Mouse (Mus musculus) midbrain, embryonic 14.5 days (tissue): Measurements from ENCODE around the gene Hmgcs1. TPM values are rescaled to one million over a fixed set of nuclear protein-coding genes. Genes with fewer than 3 reads are reported as not detected.

Experiments
- ATAC-seq: fragments of 200-750 bp; cut with Nextera tagmentation; 2 replicates; pipeline ENCODE4 v1.8.0; 2017; ENCODE audit warnings: moderate number of reproducible peaks, moderate library complexity; ENCODE audit not compliant: low FRiP score, low TSS enrichment
- DNase-seq: peaks from one replicate; pipeline ENCODE4 v3.0.0-alpha.2; 2015
- H3K27ac ChIP-seq: fragments of 300-500 bp; sonication (generic); replicated peaks from 2 replicates; pipeline ENCODE4 v1.5.1; 2014; ENCODE audit warnings: mild to moderate bottlenecking, low read depth, low read length, moderate library complexity
- H3K27me3 ChIP-seq: fragments of 300-500 bp; sonication (generic); 2 replicates; pipeline ENCODE4 v1.6.1; 2014; ENCODE audit warnings: low read length, control low read depth, mixed read lengths; ENCODE audit not compliant: control insufficient read depth, insufficient read depth
- H3K36me3 ChIP-seq: fragments of 300-500 bp; sonication (generic); 2 replicates; pipeline ENCODE4 v1.6.1; 2014; ENCODE audit warnings: low read length, control low read depth; ENCODE audit not compliant: control insufficient read depth, insufficient read depth
- H3K4me1 ChIP-seq: fragments of 300-500 bp; sonication (generic); 2 replicates; pipeline ENCODE4 v1.6.1; 2014; ENCODE audit warnings: mild to moderate bottlenecking, antibody characterized with exemption, low read length, control low read depth; ENCODE audit not compliant: control insufficient read depth, insufficient read depth
- H3K4me2 ChIP-seq: fragments of 300-500 bp; sonication (generic); 2 replicates; pipeline ENCODE4 v1.6.1; 2014; ENCODE audit warnings: mild to moderate bottlenecking, low read length, moderate library complexity
- H3K4me3 ChIP-seq: fragments of 300-500 bp; sonication (generic); replicated peaks from 2 replicates; pipeline ENCODE4 v1.5.1; 2014; ENCODE audit warnings: low read depth, low read length
- H3K9ac ChIP-seq: fragments of 300-500 bp; sonication (generic); replicated peaks from 2 replicates; pipeline ENCODE4 v1.6.1; 2014; ENCODE audit warnings: mild to moderate bottlenecking, low read length, moderate library complexity
- H3K9me3 ChIP-seq: fragments of 300-500 bp; sonication (generic); 2 replicates; pipeline ENCODE4 v1.6.1; 2016; ENCODE audit warnings: low read length, control low read depth, mixed read lengths; ENCODE audit not compliant: control insufficient read depth
- WGBS: fragments of 180-500 bp; shearing (Covaris S2); extraction: QIAGEN DNeasy Blood & Tissue Kit; methylation state at CpG from one replicate; pipeline ENCODE4 v1.1.7; 2014; 5-methylcytosine and 5-hydroxymethylcytosine counted together
- polyA plus RNA-seq: library from polyadenylated mRNA; unstranded; fragments of >200 nt; fragmentation: Nextera tagmentation; extraction: Ambion mirVana; gene quantifications from 2 replicates; pipeline ENCODE4 v1.2.1, GENCODE M21; 2014

Hmgcs1 gene
- polyA plus RNA-seq, 1 experiment from 2014 or later = 511 TPM

- no peak overlapping the region for H3K9ac ChIP-seq
- peaks cover 77% of the 10 kb centered on the region for H3K36me3 ChIP-seq
- no peak overlapping the region for H3K4me3 ChIP-seq
- H3K4me2 ChIP-seq = no peak overlapping the region
- DNase-seq (no peak), ATAC-seq (no peak)
- H3K27ac ChIP-seq = no peak overlapping the region
- no peaks in the 10 kb centered on the region for H3K9me3 ChIP-seq
- WGBS = 93% methylated on average over 8 of the region's 8 CpGs
- no peaks in the 10 kb centered on the region for H3K27me3 ChIP-seq
- H3K4me1 ChIP-seq = no peaks in the 10 kb centered on the region
These were observed 19.4 kb downstream of the Hmgcs1 start for GRCm38 (mm10) chr13:119709388-119710267.

DNA sequence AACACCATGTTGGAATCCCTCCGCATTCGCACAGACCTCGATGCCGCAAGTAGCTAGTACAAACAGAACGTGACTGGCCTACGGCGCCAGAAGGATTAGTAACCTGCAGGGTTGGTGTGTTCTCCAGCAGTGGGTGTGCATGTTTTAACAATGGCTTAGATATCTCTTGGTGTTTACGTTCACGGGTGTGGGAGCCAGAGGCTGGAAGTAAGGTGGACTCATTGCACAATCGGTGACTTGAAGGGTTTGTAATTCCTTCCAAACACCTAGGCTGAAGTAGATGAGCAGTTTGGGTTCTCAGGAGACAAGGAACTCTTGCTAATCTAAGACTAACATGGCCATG, 20.1 kb downstream of the Hmgcs1 start:
- no peak overlapping the region for H3K4me2 ChIP-seq
- H3K27ac ChIP-seq = no peak overlapping the region
- no peaks in the 10 kb centered on the region for H3K9me3 ChIP-seq
- 84% methylated on average over 10 of the region's 10 CpGs for WGBS
- no peaks in the 10 kb centered on the region for H3K27me3 ChIP-seq
- ATAC-seq (no peak), DNase-seq (no peak)
- no peak overlapping the region for H3K4me3 ChIP-seq
- peaks cover 71% of the 10 kb centered on the region for H3K36me3 ChIP-seq
- H3K4me1 ChIP-seq = no peaks in the 10 kb centered on the region
- no peak overlapping the region for H3K9ac ChIP-seq

GRCm38 (mm10) chr13:119712463-119712862, 22.3 kb downstream of the Hmgcs1 start:
- WGBS = 91% methylated on average over 11 of the region's 11 CpGs
- Histone ChIP-seq H3K27me3 (no peaks in the 10 kb centered on the region), H3K4me2 (no peak overlapping the region), H3K4me3 (no peak overlapping the region), H3K9ac (no peak overlapping the region), H3K9me3 (no peaks in the 10 kb centered on the region), H3K36me3 (peaks cover 52% of the 10 kb centered on the region), H3K4me1 (no peaks in the 10 kb centered on the region), H3K27ac (no peak overlapping the region)
- DNase-seq = no peak
- ATAC-seq = no peak

GRCm38 (mm10) chr13:119713107-119713787, 23.1 kb downstream of the Hmgcs1 start:
- H3K36me3 ChIP-seq = peaks cover 47% of the 10 kb centered on the region
- H3K4me2 ChIP-seq = no peak overlapping the region
- H3K9ac ChIP-seq = no peak overlapping the region
- no peak overlapping the region for H3K27ac ChIP-seq
- H3K4me1 ChIP-seq = no peaks in the 10 kb centered on the region
- no peaks in the 10 kb centered on the region for H3K9me3 ChIP-seq
- DNase-seq (no peak), ATAC-seq (no peak)
- H3K4me3 ChIP-seq = no peak overlapping the region
- 74% methylated on average over 8 of the region's 8 CpGs for WGBS
- H3K27me3 ChIP-seq = no peaks in the 10 kb centered on the region

DNA sequence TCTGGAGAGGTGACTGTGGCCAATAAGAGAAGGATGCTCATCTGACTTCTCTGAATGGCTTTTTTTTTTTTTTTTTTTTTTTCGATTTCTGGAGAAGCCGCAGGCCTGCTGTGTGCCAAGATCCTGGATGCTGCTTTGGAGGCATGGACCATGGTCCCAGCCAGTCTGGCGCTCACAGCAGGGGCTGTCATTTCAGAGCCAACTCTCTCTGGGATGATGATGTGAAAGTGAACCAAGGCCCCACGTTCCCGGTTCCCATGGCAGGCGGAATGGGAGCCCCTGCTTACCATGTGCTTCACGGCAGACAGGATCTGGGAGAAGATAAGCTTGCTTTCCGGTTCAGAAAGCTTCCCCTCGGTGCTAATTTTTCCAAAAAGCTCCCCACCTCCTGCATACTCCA, 23.6 kb downstream of the Hmgcs1 start:
- Histone ChIP-seq H3K4me3 (no peak overlapping the region), H3K4me1 (no peaks in the 10 kb centered on the region), H3K27me3 (no peaks in the 10 kb centered on the region), H3K9ac (no peak overlapping the region), H3K4me2 (no peak overlapping the region), H3K9me3 (no peaks in the 10 kb centered on the region), H3K36me3 (peaks cover 42% of the 10 kb centered on the region), H3K27ac (no peak overlapping the region)
- ATAC-seq = no peak
- 74% methylated on average over 9 of the region's 9 CpGs for WGBS
- DNase-seq = no peak

DNA sequence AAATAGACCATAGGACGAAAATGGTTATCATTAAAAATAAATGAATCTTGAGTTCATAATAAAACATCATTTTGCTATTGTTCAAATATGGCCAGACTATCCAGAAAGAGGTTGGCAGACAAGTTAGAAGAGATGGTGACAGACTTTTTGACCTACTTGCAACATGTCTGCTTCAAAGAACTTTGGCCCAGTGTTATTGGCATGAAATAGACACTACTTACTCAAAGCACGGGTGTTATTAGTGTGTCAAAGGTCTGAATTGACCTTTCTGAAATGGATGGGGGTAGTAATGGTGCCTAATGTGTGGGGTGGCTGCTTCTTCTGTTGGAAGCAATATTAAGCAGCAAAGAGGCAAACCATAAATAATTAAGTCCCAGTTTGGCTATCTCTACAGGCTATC, 25.9 kb downstream of the Hmgcs1 start:
- H3K27ac ChIP-seq = no peak overlapping the region
- no peaks in the 10 kb centered on the region for H3K9me3 ChIP-seq
- WGBS = 83% methylated on average over 2 of the region's 2 CpGs
- ATAC-seq (no peak), DNase-seq (no peak)
- no peaks in the 10 kb centered on the region for H3K4me1 ChIP-seq
- H3K4me3 ChIP-seq = no peak overlapping the region
- no peak overlapping the region for H3K4me2 ChIP-seq
- no peak overlapping the region for H3K9ac ChIP-seq
- no peaks in the 10 kb centered on the region for H3K27me3 ChIP-seq
- H3K36me3 ChIP-seq = peaks cover 20% of the 10 kb centered on the region; the same call in 1 of the 2 replicates

GRCm38 (mm10) chr13:119722447-119722846, 32.3 kb downstream of the Hmgcs1 start:
- Histone ChIP-seq H3K4me3 (no peak overlapping the region), H3K9ac (no peak overlapping the region), H3K9me3 (no peaks in the 10 kb centered on the region), H3K27ac (no peak overlapping the region), H3K4me2 (no peak overlapping the region), H3K36me3 (no peaks in the 10 kb centered on the region), H3K27me3 (no peaks in the 10 kb centered on the region), H3K4me1 (no peaks in the 10 kb centered on the region)
- DNase-seq (no peak), ATAC-seq (no peak)
- 94% methylated on average over 3 of the region's 3 CpGs for WGBS

GRCm38 (mm10) chr13:119723368-119723767, 33.2 kb downstream of the Hmgcs1 start:
- DNase-seq (no peak), ATAC-seq (no peak)
- Histone ChIP-seq H3K9ac (no peak overlapping the region), H3K4me2 (no peak overlapping the region), H3K27me3 (no peaks in the 10 kb centered on the region), H3K36me3 (no peaks in the 10 kb centered on the region), H3K4me3 (no peak overlapping the region), H3K9me3 (no peaks in the 10 kb centered on the region), H3K4me1 (no peaks in the 10 kb centered on the region), H3K27ac (no peak overlapping the region)
- 94% methylated on average over 5 of the region's 5 CpGs for WGBS

- Histone ChIP-seq H3K4me1 (no peaks in the 10 kb centered on the region), H3K4me2 (no peak overlapping the region), H3K9ac (no peak overlapping the region), H3K4me3 (no peak overlapping the region), H3K27me3 (no peaks in the 10 kb centered on the region), H3K9me3 (no peaks in the 10 kb centered on the region), H3K36me3 (no peaks in the 10 kb centered on the region), H3K27ac (no peak overlapping the region)
- DNase-seq = no peak
- WGBS = 87% methylated on average over 7 of the region's 7 CpGs
- no peak for ATAC-seq
These were observed 34.4 kb downstream of the Hmgcs1 start for GRCm38 (mm10) chr13:119724541-119724940.
